Mouse (Mus musculus) right cerebral cortex, postnatal 36 days (tissue): ENCODE results near the gene Evc.

Experiments used
- DNase-seq, 2 experiments: peaks; one replicate each; pipeline ENCODE4 v3.0.0; 2022; ENCODE audit warnings: low spot score in 2 of 2, mixed read lengths in 1 of 2

Gene Evc

DNA sequence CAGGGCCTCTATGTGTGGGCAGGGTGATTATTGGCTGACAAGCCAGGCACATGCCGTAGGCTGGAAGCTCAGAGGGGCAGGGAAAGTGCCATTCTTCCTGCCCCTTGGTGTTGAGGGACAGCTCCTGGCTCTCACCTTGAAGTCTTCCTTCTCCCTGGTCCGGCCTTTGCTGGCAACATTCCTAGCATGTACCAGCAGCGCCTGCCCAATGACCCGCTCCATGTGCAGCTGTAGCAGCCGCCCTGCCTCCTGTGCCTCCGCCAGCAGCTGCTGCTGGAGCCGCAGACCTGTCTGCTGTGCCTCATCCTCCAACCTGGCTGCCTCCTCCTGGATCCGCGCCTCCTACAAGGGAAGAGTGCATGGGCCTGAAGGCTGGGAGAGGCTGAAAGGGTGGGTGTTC, 26.7 kb downstream of the Evc start:
- DNase-seq: no peak

DNA sequence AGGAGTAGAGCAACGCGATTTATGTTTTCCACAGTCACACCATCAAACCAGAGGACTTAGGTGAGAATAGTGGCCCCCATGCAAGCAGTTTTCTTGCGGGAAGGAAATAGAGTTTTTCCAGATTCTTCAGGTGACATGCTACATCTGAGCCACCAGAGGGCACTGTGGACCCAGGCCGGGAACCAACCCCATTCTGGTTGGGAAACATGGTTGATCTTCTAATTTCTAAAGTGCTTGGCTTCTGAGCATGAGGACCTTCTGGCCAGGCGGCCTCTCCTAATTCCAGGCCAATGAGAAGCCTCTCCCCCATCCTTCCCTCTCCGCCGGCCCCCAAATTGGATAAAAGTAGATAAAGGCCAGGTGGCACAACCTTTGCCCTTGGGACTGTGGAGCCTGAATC, 38.3 kb downstream of the Evc start:
- no peak for DNase-seq

GRCm38 (mm10) chr5:37296717-37297116, 40.0 kb downstream of the Evc start:
- no peak for DNase-seq

DNA sequence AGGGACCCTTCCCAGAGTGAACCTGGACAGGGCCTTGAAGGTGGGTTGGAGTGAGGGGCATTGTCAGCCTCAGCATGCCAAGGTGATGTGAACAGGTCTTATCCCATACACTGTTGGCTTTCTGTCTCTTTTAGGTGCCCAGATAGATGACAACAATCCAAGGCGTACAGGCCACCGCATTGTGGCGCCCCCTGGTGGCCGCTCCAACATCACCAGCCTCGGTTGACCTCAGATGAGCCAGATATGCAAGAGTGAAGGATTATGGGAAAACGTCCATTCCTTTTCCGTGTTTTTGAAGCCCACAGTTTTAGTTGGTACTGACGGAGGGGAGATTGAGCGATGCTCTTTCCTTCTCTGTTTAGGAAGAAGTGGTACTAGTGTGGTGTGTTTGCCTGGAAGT, 45.7 kb downstream of the Evc start:
- no peak for DNase-seq

GRCm38 (mm10) chr5:37289236-37289635, 47.5 kb downstream of the Evc start:
- DNase-seq: peak in 1 of 2 experiments; percentile 41

GRCm38 (mm10) chr5:37288374-37288773, 48.3 kb downstream of the Evc start:
- peak; percentile 45 to 46 for DNase-seq

- no peak for DNase-seq
These were observed 55.7 kb downstream of the Evc start for GRCm38 (mm10) chr5:37281021-37281420.

DNA sequence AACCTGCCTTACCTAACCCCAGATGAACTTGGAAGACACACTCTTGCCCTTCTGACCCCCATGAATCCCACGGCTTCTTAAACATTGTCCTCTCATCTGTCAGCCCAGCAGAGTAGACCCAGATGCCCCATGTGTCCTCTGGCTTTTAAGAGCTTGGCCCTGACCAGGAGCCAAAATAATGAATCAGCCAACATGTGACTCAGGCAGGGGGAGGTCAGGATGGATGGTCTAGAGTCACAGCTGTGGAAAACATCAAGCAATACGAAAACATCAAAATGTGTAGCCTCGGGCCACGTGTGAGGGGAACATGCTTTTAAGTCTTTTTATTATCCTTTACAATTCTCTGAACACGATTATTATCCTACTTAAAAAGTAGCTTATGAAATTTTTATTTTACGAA, 72.9 kb downstream of the Evc start:
- DNase-seq: no peak

- DNase-seq: no peak
These were observed 75.0 kb downstream of the Evc start for GRCm38 (mm10) chr5:37261734-37262133.

DNA sequence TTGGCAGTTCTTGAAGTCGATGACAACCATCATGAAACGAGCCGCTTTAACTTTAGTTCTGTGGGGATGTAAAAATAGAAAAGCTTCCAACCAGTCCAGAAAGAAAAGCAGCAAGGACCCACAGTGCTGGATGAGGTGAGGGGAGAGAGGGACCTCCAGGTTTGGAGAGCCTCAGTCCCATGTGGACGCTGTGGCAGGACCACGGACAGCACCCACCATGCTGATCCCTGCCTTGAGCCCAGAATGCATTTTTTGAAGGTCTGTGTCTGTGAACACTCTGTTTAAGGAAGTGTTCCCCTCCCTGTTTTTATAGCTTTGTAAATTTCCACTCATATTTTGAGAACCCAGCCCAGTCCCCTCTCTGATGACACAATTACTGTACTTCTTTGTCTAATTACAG, 79.5 kb downstream of the Evc start:
- no peak for DNase-seq

DNA sequence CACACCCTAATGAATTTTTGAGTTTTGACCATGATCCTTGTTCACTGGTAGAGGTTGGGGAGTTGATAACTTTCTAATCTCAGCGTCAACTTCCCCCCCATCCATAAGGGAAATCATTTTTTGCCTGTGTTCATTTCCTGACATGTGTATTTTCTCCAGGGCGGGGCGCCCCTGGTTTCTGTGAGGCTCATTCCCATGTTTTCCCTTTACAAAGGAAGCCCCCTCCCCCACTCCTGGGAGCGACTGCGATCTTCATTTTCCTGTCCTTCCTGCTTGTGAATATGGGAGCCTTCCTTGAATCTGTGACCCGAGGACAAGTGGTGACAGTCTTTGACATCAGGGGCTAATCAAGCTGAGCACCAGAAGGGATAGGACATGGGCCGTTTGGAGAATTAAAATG, 79.9 kb downstream of the Evc start:
- no peak for DNase-seq

DNA sequence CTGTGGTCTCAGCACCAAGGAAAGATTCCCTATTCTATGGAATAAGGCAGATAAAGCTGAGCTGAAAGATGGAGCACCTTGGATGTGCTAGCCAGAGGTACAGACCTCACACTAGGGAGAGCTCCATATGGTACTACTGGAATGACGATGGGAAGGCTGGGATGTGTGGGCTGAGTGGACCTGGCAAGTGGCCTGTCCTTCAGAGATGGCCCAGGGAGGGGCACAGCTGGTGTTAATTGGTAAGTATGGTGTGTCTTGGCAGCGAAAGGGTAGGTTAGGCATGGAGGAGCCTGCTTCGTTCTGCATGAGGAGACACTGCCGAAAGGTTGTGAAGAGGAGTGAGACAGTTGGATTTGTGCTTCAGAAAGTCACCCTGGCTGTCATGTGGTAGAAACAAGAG, 82.2 kb downstream of the Evc start:
- DNase-seq: no peak

- peak in 1 of 2 experiments; percentile 74 for DNase-seq
These were observed 84.4 kb downstream of the Evc start for GRCm38 (mm10) chr5:37252101-37252804.

DNA sequence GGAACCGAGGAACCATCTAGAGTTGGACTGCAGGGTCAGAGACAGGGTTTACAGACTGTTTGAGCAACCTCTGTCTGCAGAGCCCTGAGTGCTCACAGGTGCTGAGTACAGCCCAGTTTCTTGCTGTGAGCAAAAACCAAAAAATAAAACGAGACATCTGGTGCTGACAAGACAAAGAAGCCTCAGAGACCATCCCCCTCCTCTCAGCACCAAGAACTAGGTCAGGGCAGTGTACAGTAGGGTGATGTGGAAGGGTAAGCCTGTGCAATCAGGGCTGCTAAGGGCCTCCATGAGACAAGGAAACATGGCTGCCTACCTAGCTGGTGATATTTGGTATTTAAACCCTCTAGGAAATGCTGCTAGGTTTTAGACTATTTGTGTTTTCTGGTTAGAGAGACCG, 85.1 kb downstream of the Evc start:
- no peak for DNase-seq

DNA sequence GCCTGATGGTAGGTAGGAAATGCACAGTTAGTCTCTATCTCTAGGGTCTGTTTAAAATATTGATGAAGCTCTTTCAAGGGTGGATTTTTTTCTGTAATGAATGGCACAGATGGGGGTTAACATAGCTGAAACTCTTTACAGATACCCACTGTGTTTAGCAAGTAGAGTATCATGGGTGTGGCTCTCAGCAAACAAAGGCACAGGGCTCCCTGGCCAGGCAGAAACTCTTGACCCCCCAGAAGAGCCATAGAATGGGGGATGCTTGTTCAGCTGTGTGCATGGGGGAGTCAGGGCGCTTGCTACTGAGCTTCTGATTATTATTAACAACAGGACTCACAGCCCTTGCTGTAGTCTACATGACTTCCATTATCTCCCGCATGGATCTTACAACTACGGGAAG, 87.8 kb downstream of the Evc start:
- DNase-seq: no peak

DNA sequence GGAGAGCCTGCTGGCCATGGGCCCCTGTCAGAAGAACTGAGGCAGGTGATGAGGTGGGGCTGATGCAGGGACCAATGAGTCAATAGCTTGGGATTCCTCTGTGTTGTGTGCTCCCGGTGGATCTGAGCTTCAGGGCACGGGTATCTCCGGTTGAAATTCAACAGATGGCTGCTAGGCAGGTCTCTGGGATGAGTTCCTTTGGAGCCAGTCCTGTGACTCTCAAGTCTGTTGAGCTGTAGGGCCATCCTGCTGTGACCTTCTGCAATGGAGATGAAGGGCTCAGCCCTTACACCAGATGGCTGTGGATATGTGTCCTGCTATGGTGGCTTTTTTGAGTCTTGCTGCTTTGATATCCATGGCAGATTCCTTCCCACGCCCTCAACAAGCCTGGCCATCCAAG, 89.2 kb downstream of the Evc start:
- no peak for DNase-seq

DNA sequence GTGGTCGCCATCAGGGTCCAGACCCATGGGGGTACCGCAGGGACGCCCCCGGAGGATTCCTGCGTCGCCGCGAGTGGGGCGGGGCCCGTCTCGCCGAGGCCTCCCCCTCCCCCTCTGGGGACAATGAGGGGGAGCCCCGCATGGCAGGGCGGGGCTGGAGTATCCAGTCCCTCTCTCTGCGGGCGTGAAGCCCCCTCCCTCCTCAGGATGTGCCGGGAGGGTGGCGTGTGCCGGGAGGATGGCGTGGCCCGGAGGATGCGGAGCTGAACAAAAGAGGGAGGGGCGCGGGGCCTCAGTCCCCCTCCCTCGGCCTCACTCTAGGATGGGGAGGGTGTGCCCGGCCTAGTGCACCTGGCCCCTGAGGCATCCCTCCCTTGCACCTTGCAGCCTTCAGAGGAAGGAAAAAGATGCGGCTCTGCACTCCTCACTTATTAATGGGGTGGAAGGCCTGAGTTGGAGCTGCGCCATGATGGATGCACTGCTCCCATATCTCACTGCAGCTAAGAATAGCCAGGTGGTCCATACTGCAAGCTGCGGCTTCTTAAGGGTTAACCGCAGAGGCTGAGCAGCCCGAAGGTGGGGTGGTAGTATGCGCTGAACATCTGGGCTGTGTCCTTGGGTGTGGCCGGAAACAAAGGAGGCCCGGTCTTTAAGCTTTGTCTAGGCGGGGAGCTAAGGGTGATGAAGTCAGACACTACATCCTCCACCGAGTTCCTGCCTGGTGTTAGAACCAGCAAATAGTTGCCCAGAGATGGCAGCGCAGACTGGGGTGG, 90.4 kb downstream of the Evc start:
- DNase-seq: no peak

DNA sequence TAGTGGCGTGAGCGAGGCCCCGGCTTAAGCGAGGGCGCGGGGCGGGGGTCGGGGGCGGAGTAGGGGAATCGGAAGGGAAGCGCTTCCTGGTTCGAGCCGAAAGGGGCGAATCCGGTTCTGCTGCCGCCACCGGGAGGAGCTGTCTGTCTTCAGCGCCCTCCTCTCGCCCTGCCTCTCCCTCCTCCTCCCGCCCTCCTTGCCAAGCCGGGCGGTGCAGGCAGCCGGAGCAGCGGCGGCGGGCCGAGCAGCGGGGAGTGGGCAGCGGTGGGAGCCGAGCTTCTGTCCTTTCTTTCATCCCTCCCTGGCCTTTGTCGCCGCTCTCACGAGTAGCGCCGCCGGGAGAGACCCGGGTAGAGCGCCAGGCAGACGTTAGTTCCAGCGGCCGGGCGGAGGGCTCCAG, 91.0 kb downstream of the Evc start:
- peak; percentile 73 to 81 for DNase-seq

- DNase-seq: no peak
These were observed 91.9 kb downstream of the Evc start for GRCm38 (mm10) chr5:37244666-37245242.

DNA sequence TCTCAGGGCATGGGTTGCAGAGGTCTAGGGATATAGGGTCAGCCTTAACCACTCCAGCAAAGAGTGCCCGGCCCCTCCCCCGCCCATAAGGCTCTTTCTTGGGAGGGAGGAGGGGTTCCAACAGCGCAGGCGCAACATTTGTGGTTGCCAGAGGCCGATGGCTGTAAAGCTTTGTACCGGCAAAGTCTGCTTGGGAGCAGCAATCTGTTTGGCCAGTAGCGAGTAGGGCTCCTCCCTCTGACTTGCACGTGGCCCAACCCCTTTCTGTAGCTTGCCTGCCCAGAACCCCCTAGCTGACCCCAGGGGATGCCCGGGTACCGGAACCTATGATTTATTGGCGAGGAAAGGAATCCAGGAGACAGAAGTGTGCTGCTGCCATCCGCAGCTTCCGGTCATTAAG, 92.5 kb downstream of the Evc start:
- DNase-seq: peak; percentile 72 to 79

DNA sequence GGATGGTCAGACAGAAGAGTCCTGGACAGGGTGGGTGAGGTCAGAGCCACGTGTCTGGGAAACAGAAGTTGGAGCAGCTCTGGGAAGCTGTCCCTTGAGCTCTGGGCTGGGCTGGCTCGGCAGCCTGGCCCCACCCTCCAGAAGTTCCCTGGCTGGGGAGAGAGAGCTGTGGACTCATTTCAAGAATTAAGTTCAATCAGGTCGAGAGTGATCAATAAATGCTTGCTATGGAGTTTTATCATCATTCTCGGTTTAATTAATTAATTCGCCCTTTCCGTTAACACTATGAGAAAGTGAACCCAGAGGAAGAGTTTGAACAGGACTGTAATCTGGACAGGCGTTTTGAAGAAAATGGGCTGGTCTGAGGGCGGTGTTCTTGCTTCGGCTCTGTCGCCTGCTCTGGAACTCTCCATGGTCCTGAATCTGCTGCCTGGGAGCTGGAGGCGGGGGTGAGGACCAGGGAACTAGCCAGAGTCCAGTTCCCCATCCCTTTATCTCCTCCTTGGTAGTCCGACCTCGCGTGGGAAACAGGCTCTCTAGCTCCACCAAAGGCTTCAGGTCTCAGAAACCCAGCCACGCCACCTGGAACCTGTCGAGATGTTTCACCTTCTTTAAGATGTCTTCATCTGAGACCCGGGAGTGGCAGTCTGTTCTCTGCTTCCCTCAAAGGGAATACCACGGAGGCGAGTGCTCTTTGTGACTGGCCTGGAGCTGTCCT, 93.4 kb downstream of the Evc start:
- DNase-seq: no peak

- DNase-seq: no peak
These were observed 94.1 kb downstream of the Evc start for GRCm38 (mm10) chr5:37242360-37243168.
